Mouse (Mus musculus): ENCODE measurements around the gene Maff.
A peak's percentile ranks its signal among the peaks of the same experiment; 100 is the strongest.

The Maff gene

DNA sequence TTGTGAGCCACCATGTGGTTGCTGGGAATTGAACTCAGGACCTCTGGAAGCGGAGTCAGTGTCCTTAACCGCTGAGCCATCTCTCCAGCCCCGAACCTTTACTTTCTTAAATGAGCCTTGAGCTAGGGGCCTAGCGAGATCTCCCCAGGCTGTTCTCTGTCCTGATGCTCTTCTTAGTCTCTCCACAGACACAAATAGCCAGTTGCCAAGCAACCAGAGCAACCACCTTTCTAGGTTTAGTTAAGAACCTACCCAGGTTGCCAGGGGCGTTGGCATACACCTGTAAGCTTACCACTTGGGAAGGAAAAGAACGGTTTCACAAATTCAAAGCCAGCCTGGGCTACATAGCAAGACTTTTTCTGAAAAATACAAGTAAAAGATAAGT is 16.4 kb upstream of the Maff start:
- peak; percentile 21 for DNase-seq (ENCODE audit: low read depth)

DNA sequence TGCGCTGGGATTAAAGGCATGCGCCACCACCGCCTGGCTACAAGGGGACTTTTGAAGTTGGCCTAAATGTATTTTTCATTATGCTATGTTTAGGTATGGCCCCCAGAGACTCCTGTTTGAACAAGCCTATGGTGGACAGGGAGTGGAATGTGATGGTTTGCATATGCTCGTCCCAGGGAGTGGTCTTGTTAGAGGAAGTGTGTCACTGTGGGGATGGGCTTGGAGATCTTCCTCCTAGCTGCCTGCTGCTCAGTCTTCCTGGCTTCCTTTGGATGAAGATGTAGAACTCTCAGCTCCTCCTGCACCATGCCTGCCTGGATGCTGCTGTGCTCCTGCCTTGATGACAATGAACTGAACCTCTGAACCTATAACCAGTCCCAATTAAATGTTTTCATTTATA is 15.9 kb upstream of the Maff start:
- DNase-seq (ENCODE audit: low read depth): peak; percentile 39

DNA sequence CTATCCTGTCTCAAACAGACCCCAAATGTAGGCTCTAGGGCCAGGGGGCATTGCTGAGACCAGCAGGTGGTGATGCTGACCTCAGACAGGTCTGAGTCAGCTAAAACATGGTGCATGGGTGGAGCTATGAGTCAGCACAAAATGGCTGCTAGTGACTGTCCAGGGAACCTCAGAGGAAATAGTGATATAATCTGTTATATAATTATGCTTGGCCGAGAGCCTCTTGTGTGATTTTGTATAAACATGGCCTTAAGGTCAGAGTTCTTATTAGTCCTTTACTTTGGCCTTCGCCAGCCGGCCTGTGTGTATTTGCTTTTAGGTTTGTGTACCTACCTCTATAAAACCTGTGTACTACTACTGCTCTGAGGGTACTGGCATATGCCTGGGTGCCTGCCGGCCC is 13.0 kb upstream of the Maff start:
- peak; percentile 88 for DNase-seq (ENCODE audit: low read depth)

DNA sequence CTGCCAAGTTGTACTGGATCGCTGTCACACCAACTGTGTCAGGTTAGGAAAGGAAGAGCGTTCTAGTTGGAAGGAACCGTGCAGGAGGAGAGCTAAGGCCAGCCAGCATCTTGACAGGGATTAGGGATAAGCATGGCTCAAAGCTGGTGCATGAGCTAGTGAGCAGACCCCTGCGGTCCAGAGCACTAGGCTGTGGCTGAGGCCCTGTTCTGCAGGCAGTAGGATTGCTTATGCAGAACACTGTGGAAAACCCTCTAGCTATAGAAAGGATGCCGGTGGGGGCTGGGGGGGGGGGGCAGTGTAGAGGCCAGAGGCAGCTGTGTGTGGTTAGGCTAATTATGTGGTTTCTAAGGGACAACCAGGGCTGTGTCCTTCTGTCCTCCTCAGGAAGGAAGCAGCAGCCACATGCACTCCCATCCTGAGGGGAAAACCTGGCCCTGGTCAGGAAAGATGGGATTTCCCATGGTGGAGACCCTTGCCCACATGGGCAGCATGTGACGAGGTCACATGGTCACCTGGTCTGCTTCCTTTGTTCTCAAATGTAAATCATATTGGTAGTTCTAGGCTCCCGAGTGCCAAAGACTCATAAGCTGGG is 11.3 kb upstream of the Maff start:
- DNase-seq (ENCODE audit: low read depth): peak; percentile 82

DNA sequence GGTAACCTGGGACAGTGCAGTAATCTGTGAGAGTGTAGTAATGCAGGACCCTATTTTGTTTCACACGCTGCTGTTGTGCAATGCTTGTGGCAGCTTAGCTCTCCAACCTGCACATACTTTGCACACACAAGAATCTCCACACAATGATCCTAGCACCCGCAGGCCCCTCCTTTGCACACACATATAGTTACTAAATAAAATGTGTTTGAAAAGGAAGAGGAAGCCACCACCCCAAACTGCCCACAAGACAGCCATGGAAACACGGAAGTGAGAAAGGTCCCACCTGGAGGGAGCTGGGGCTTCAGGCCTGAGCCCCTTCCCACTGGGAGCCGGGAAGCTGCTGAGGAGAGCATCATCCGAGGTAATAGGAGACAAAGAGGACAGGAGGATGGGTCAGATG is 7.4 kb upstream of the Maff start:
- DNase-seq (ENCODE audit: low read depth): no peak

DNA sequence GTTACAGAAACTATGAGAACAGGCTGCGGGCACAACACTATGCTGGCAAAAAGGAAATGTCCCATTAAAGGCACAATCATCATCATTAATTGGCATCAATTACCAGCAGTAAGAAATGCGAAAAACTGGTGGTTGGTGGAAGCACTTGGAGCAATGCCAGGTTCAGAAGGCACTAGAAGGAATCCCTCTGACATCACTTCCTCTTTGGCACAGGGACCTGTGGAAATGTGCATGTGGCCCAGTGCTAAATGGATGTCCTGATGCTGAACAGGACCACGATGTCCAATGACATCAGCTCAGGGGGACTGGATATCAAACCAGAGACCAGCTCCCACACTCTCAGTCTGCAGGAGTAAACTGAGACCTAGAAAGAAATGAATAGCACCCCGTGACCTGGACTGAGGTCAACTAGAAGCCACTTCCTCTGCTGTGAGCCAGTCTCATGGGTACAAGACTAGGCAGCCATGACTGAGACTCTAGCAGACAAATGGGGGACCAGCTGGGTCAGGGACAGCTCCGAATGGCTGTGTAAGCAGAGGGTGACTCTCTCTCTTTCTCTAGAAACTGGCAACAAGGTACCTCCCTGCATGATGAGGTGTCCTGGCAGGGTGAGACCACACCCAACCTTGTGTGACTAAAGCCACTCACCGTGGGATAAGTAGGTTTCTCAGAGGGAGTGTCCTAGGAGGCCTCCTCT is 3.6 kb upstream of the Maff start:
- peak; percentile 57 for DNase-seq (ENCODE audit: low read depth)

DNA sequence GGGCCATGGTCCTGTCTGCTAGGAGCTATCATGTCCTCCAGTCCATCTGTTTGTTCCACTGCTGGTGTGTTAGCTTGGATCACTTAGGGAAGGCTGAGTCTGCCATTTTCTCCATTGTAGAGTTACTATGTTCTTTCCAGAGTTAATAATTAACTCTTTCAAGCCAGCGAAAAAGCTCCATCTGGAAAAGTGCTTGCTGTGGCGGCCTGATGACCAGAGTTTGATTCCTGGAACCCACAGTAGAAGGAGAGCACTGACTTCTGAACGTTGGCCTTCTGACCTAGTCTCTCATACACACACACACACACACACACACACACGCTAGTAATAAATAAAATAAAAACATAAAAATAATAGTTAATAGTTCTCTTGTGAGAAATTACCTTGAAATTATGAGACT is 1.8 kb upstream of the Maff start:
- no peak for DNase-seq (ENCODE audit: low read depth)

DNA sequence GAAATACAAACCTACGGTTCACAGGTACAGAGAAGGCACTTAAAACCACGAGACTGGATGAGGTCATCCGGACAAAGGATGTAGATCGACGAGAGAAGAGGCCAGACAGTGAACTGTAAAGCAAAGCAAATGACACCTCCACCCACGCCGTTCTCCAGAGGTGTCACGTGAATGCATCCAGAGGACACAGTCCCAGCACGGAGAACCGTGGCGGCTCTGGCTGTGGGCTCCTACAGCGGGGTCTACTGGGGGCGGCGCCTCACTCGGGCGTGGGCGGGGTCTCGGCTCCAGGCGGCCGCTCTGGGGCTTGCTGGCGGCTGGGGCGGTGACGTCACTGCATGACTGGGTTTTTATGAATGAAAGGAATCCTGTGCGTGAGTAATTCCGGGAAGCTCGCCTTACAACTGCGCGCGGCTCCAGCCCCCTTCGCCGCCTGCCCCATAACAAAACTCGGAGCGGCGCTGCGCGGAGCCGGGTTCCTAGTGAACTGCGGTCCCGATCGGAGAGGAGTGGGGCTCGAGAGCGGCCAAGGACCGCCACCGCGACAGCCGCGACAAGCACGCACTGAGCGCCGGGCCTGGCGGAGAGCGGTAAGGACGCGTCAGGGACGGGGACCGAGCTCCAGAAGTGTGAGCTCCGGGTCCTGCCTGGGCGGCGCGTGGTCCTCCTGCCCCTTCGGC is 884 bp downstream of the Maff start:
- DNase-seq (ENCODE audit: low read depth): peak; percentile 93

DNA sequence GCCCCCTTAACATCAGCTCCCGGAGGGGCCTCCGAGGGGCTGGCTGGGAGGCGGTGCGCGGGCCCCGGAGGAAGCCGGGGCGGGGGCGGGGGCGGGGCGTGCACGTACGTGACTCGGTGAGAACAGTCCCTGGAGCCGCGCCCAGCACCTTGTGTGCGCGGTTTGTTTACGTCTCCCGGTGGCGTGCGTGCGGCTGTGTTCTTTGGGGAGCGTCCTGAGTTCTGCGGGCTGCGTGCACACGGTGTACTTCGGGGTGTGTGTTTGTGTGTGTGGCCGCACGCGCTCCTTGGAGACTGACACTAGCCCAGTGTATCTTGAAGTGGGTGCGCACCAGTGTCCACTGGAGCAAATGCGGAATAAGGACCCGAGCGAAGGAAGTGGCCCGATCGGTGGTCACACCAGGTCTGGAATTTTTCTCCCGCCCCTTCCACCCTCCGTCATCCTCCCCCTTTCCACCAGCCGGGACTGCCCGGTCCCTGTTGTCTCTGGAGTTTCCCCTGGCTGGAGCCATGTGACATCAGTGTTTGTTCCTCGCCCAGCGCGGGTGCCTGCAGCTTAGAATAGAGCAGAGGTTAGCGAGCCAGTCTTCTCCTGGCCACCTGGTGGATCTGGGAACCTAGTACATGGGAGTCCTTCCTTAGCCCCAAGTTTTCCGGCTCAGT is 1.6 kb downstream of the Maff start:
- peak; percentile 81 for DNase-seq (ENCODE audit: low read depth)

DNA sequence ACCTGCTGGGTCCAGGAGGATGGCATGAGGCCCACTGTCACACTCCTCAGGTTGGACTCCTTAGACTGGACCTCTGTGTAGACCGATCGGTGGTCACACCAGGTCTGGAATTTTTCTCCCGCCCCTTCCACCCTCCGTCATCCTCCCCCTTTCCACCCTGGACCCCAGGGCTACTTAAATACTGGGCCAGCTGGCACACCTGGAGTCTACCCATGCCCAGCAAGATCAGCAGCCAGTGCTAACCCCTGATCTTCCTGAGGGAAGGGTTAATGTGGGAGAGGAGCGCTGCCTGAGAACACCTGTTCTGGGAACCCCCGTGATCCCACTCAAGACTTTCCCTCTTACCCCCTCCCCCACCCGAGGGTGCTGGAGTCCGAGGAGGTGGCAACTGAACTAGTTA is 2.2 kb downstream of the Maff start:
- DNase-seq (ENCODE audit: low read depth): no peak

DNA sequence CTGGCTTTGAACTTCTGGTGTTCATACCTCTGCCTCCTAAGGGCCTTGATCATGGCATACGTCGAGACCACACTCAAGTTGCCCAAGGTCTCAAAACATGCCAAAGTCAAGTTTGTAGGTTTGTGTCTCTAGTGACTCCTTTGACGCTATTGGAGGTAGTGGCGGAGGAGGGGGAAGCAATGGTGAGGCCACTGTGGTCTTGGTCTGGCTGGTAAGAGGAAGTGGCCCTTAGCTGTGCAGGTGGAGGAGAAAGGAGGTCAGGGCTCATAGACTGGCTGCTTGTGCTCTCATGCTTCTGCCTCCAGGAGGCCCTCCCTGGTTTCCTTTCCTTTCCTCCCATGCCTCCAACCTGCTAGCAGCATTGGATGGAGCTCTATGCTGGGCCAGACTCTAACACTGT is 4.4 kb downstream of the Maff start:
- DNase-seq (ENCODE audit: low read depth): peak; percentile 58

DNA sequence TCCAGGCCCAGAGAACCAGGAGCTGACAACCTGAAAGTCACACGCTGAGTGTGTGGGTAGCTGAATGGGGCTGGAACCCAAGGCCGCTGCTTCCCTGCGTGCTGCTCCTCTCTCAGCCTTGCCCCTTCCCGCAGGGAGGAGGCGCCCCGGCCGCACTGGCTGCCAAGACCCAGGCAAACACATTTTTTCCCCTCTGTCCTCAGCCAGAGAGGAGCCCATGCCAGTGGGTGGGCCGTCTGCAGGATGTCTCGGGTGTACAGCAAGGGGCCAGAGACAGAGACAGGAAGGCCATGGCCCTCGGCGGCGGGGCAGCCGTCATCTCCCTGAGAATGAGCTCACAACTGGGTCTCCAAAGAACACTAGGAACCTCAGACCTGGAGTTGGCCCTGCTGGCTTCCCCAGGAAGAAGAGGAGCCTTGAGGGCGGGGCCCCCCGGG is 4.9 kb downstream of the Maff start:
- no peak for DNase-seq (ENCODE audit: low read depth)

DNA sequence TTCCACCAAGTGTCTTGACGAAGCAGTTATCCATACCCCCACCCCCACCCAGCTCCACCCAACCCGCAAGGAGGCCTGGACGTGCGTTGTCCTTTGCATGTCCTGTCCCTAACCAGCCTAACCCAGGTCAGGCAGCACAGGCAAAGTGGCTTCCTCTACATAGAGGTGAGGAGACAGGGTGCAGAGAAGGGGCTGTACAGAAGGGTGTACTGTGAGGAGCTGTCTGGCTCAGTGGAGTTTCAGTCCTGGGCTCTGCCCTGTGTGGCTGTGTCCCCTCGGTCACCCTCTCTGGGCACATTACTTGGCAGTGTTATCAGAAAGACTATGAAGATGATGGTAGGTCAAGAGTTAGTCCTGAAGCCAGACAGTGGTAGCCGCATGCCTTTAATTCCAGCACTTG is 6.1 kb downstream of the Maff start:
- no peak for DNase-seq (ENCODE audit: low read depth)

DNA sequence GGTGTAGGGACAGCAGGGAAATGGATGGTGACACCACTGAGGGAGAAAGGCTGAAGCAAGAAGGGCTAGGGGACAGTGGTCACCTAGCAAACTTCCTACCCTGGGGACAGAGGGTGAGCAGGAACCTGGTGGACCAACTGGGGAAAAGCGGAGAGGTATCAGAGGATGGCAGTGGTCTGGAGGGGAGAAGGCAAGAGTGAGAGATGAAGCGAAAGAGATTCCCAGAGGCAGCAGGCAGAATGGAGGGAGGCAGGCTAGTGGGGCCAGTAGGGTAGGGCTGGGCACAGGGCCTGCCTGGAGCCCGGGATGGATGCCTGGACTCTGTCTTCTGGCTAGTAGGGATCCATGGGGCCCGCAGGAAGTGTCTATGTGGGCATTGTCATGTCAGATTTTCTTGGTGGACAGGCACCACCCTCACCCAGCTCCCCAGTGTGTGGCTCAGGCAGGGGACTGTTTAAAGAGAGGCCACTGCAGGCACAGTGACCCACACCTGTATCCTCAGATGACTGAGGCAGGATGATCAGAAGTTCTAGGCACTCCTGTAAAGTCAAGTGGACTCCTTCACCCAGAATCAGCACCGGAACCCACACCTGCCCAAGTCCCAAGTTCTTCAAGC is 7.4 kb downstream of the Maff start:
- no peak for DNase-seq (ENCODE audit: low read depth)

DNA sequence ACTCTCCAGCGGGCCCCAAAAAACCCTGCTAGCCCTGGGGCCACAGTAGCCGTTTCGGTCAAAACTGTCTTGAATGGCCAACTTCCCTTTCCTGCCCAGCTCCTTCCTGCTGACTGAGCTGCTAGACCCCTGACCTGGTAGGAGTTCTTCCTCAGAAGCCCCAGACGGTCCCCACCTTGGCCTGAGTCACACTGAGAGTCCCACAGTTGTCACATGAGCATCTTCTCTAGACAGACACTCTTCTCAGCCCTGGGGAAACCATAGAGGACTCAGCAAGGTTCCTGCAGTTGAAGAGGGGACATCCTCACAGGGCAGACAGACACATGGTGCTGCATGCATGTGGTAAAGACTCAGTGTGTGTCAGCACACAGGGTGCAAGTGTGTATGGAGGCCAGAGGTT is 8.2 kb downstream of the Maff start:
- DNase-seq (ENCODE audit: low read depth): peak; percentile 66

DNA sequence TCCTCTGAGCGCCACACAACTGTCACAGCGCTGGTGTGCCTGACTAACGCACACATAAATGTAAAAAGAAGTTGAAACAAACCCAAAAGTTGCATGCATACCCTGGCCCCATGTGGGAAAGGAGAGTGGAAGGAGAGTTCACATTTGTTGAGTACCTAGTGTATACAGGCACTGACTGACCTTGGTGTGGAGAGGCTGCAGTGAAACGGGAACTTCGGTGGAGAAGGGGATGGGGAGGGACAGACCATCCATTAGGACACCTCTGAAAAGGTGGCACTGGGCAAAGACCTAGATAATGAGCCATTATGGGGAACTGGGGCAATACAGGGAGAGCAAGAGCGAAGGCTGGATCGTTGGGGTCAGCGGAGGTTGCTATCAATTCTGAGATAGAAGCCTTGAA is 10.1 kb downstream of the Maff start:
- DNase-seq (ENCODE audit: low read depth): no peak

DNA sequence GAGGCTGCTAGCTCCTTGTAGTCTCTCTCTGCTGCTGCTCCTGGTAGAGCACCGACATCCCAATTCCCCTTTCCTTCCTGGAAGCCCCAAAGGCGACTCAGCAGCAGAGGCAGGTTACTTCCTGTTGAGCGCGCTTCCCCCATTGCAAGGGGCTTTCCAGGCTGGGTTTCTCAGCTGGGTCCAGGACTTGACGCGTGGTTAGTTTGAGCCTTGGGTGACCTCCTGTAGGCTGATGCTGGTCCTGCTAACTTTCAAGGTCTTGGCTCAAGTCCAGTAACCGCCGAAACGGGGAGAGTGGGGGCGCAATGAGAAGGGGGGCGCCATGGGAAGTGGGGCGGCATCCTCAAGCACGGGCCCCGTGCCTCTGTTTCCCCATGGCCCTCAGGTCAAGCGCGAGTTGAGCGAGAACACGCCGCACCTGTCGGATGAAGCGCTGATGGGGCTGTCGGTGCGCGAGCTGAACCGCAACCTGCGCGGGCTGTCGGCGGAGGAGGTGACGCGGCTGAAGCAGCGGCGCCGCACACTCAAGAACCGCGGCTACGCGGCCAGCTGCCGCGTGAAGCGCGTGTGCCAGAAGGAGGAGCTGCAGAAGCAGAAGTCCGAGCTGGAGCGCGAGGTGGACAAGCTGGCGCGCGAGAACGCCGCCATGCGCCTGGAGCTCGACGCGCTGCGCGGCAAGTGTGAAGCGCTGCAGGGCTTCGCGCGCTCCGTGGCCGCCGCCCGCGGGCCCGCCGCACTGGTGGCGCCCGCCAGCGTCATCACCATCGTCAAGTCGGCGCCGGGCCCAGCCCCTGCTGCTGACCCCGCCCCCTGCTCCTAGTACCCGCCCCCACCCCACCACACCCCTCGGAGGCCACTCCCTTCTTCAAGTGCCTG is 10.9 kb downstream of the Maff start:
- DNase-seq (ENCODE audit: low read depth): peak; percentile 23

DNA sequence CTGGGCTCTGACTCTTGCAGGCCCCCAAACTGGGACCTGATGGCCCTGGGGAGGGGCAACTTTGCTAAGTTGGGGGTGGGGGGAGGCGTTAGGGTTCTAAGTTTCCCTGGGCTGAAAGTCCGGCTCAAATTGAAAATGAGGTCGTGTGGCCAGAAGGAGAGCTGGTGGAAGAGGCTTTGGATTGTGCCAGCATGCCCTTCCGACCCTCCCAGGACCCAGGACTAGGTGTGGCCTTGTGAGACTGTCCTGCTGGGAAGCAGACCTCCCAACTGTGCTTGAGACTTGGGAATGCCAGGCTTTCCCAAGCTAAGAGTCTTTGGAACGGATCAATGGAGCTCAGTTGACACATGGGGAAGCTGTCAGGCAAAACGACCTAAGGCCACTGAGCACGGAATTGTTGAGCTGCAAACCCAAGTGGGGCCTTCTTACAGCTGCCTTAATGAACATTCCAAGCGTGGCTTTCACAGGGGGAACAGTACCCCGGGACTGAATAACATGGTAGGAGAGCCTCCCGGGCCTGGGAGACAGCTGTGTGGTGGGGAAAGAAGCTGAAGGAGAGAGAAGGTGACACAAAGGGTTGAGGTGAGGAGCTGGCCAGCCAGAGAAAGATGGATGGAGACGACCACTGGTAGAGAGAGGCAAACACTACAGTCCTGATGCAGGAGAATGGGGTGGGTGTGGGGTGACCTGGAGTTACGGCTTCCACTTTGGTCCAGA is 11.7 kb downstream of the Maff start:
- DNase-seq (ENCODE audit: low read depth): no peak

DNA sequence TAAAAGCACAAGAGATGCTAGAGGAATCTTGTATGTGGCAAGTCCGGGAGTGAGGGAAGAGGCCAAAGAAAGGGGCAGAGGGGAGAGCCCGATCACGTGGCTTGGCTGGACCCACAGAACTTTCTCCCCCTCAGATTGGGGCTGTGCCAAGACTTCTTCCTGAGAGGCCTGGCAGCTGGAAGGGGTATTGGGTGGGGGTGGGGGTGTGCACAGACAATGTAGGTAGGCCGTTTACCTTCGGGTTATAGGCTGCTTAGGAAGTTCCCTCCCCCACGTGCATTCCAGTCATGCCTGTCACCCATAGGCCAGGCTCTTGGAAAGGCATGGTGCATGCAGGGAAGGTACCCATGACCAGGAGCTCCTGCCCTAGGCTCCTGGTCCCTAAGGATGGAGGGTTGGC is 13.5 kb downstream of the Maff start:
- DNase-seq (ENCODE audit: low read depth): no peak

DNA sequence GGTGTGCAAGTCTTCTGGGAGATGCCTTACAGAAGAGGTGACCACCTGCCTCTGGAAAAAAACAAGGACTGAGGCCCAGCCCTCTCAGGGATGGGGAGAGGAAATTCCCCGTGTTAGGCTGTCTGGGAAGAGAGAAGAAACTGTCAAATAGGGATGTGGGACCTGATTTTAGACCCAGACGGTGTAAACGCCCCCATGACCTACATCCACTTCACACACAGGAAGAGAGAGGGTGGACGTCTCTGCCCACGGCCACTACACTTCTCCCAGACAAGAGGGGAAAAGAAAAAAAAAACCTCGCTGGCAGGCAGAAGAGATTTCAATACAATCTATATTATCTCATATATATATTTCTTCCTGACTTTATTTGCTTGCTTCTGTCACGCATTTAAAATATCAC is 13.9 kb downstream of the Maff start:
- no peak for DNase-seq (ENCODE audit: low read depth)

DNA sequence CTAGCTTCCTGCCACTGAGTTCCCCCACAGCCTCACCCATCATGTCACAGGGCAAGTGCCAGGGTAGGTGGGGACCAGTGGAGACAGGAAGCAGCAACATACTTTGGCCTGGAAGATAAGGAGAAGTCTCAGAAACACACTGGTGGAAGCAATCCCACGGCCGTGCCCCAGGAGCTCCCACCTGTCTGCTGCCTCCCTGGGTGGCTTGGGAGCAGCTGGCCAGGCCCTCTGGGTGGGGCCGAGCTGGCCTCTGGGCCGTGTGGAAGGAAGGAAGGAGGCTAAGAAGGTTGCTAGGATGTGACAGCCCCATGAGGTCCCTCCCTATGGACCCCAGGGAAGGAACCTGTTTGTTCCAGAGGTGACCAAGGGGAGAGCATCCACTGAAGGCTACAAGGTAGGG is 14.6 kb downstream of the Maff start:
- DNase-seq (ENCODE audit: low read depth): peak; percentile 35

Measured in 416B (cell line).